Mouse (Mus musculus): Measurements from ENCODE around the gene Acacb. TPM values are rescaled to one million over a fixed set of nuclear protein-coding genes. Genes with fewer than 3 reads are reported as not detected.

Acacb gene
- polyA plus RNA-seq, 1 experiment from 2014 or later, result 2.3 TPM

DNA sequence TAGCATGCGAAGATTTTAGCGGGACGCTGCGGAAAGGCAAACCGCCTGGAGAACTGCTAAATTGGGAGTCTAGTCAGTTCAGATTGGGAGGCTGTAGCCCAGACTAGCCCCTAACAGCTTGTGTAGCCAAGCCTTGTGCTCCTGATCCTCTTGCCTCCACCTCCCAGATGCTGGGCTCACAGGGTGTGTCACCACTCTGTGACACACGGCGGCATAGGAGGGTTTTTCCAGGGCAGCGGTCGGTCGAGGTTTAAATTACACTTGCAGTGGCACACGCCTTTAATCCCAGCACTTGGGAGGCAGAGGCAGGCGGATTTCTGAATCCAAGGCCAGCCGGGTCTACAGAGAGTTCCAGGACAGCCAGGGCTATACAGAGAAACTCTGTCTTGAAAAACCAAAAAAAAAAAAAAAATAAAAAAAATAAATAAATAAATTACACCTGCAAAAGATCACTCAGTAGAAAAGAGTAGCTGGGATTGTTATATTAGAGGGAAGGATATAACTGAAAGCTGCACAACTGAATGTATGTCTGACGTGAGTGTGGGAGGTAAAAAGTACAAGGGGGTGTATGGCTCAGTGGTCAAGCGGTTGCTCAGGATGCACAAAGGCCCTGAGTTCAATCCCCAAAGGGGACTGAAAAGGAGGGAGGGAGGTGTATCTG is 16.7 kb upstream of the Acacb start:
- no peak for ATAC-seq (ENCODE audit: insufficient read depth)

GRCm38 (mm10) chr5:114130211-114130605 is 16.1 kb upstream of the Acacb start, which contains the start of gene Ung:
Gene Ung (plus strand): TSS chr5:114130386.
- TF ChIP-seq CTCF (IDR thresholded peaks at IDR 0.05; ENCODE audit: low read depth), result no peak
- DNase-seq (peak; percentile 76), ATAC-seq (ENCODE audit: insufficient read depth) (peak; percentile 12; the same call in 1 of the 2 replicates)
- no peaks in the 10 kb centered on the region for H3K27me3 ChIP-seq (ENCODE audit: insufficient read depth, low read length)
- H3K4me2 ChIP-seq, result peak within 1 kb of the TSS; percentile 99
- H3K4me3 ChIP-seq (ENCODE audit: low read depth, low read length), result peak within 1 kb of the TSS; percentile 79
- no peaks in the 10 kb centered on the region for H3K9me3 ChIP-seq (ENCODE audit: low read depth, low read length)
- H3K9ac ChIP-seq, result peak within 1 kb of the TSS; percentile 62
- peak within 1 kb of the TSS; percentile 63 for H3K27ac ChIP-seq (ENCODE audit: low read depth)
- H3K4me1 ChIP-seq (ENCODE audit: insufficient read depth), result no peaks in the 10 kb centered on the region
- under 1% methylated on average over 29 of the region's 29 CpGs for whole genome bisulfite sequencing
- H3K36me3 ChIP-seq (ENCODE audit: insufficient read depth), result peaks cover 13% of the 10 kb centered on the region; the same call in 1 of the 2 replicates

More for the DNA sequence above, 16.7 kb upstream of the Acacb start:
- Histone ChIP-seq H3K4me3 (ENCODE audit: low read depth, low read length) (peak overlapping the region; percentile 79), H3K36me3 (ENCODE audit: insufficient read depth) (peaks cover 13% of the 10 kb centered on the region; the same call in 1 of the 2 replicates), H3K4me1 (ENCODE audit: insufficient read depth) (no peaks in the 10 kb centered on the region), H3K9me3 (ENCODE audit: low read depth, low read length) (no peaks in the 10 kb centered on the region), H3K9ac (no peak overlapping the region), H3K27me3 (ENCODE audit: insufficient read depth, low read length) (no peaks in the 10 kb centered on the region), H3K4me2 (peak overlapping the region; percentile 99), H3K27ac (ENCODE audit: low read depth) (no peak overlapping the region)
- 75% methylated on average over 15 of the region's 15 CpGs for WGBS
- DNase-seq, result no peak
- no peak for TF ChIP-seq CTCF (IDR thresholded peaks at IDR 0.05; ENCODE audit: low read depth)

DNA sequence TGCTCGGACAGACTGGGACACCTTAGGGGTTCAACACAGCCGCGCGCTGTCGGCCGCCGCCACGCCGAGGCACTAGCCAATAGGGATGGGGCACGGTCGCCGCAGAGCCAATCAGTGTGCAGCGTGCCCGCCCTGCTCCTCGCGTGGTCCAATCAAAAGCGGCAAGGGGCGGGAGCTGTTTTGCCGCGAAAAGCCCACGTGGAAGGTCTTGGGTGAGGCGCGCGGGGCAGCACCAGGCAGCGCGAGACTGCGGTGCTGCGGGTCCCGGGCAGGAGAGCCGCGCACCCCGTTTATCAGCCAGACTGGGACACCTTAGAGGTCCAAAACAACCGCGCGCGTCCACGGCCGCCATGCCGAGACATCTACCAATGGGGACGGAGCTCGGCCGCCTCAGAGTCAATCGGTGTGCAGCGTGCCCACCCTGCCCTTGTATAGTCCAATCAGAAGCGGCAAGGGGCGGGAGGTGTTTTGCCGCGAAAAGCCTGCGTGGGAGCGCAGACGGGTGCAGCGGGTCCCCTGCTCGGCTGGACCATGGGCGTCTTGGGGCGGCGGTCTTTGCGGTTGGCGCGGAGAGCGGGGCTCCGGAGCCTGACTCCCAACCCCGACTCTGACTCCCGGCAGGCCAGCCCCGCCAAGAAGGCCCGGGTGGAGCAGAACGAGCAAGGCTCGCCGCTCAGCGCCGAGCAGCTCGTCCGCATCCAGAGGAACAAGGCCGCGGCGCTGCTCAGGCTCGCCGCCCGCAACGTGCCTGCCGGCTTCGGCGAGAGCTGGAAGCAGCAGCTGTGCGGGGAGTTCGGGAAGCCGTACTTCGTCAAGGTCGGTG is 15.4 kb upstream of the Acacb start:
- no peaks in the 10 kb centered on the region for H3K27me3 ChIP-seq (ENCODE audit: insufficient read depth, low read length)
- H3K27ac ChIP-seq (ENCODE audit: low read depth), result peak overlapping the region; percentile 63
- H3K4me3 ChIP-seq (ENCODE audit: low read depth, low read length), result peak overlapping the region; percentile 79
- peak overlapping the region; percentile 62 for H3K9ac ChIP-seq
- peaks cover 20% of the 10 kb centered on the region; the same call in 1 of the 2 replicates for H3K36me3 ChIP-seq (ENCODE audit: insufficient read depth)
- no peaks in the 10 kb centered on the region for H3K9me3 ChIP-seq (ENCODE audit: low read depth, low read length)
- ATAC-seq (ENCODE audit: insufficient read depth) (peak; percentile 97), DNase-seq (peak; percentile 95)
- WGBS, result under 1% methylated on average over 85 of the region's 87 CpGs
- H3K4me1 ChIP-seq (ENCODE audit: insufficient read depth), result no peaks in the 10 kb centered on the region
- H3K4me2 ChIP-seq, result peak overlapping the region; percentile 99
- no peak for TF ChIP-seq CTCF (IDR thresholded peaks at IDR 0.05; ENCODE audit: low read depth)

- 2% methylated on average over 15 of the region's 15 CpGs for WGBS
- no peak for ATAC-seq (ENCODE audit: insufficient read depth)
- peak overlapping the region; percentile 79 for H3K4me3 ChIP-seq (ENCODE audit: low read depth, low read length)
- H3K9me3 ChIP-seq (ENCODE audit: low read depth, low read length), result no peaks in the 10 kb centered on the region
- no peak for TF ChIP-seq CTCF (IDR thresholded peaks at IDR 0.05; ENCODE audit: low read depth)
- H3K9ac ChIP-seq, result peak overlapping the region; percentile 62
- H3K27ac ChIP-seq (ENCODE audit: low read depth), result peak overlapping the region; percentile 63
- DNase-seq, result peak; percentile 61
- H3K4me2 ChIP-seq, result peak overlapping the region; percentile 99
- peaks cover 25% of the 10 kb centered on the region; the same call in 1 of the 2 replicates for H3K36me3 ChIP-seq (ENCODE audit: insufficient read depth)
- no peaks in the 10 kb centered on the region for H3K27me3 ChIP-seq (ENCODE audit: insufficient read depth, low read length)
- no peaks in the 10 kb centered on the region for H3K4me1 ChIP-seq (ENCODE audit: insufficient read depth)
These were observed 14.9 kb upstream of the Acacb start for GRCm38 (mm10) chr5:114131521-114131840.

GRCm38 (mm10) chr5:114132841-114133240 is 13.5 kb upstream of the Acacb start:
- Histone ChIP-seq H3K27ac (ENCODE audit: low read depth) (no peak overlapping the region), H3K9me3 (ENCODE audit: low read depth, low read length) (no peaks in the 10 kb centered on the region), H3K36me3 (ENCODE audit: insufficient read depth) (peaks cover 38% of the 10 kb centered on the region), H3K4me2 (peak overlapping the region; percentile 99; the same call in 1 of the 2 replicates), H3K4me1 (ENCODE audit: insufficient read depth) (peaks cover 2% of the 10 kb centered on the region; the same call in 1 of the 2 replicates), H3K4me3 (ENCODE audit: low read depth, low read length) (no peak overlapping the region), H3K9ac (peak overlapping the region; percentile 9; the same call in 1 of the 2 replicates), H3K27me3 (ENCODE audit: insufficient read depth, low read length) (no peaks in the 10 kb centered on the region)
- WGBS, result 74% methylated on average over 6 of the region's 6 CpGs
- no peak for ATAC-seq (ENCODE audit: insufficient read depth)
- DNase-seq, result no peak
- TF ChIP-seq CTCF (IDR thresholded peaks at IDR 0.05; ENCODE audit: low read depth), result no peak

DNA sequence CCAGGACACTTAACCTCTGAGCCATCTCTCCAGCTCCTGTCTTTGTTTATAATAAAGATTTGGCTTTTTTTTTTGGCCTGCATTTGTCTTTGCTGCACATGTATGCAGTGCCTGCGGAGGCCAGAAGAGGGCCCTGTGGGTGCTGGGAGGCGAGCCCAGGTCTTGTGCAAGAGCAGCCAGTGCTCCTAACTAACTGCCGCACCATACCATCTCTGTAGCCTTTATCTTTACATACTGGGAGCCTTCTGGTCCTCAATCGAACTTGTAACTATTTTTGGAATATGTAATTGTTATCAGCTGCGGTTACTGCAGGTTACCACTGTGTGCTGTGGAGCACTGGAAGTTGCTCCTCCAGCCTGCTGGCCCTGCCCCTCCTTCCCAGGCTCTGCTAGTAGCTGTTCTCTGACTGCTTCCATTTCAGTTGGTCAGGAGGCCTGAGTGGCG is 12.2 kb upstream of the Acacb start:
- TF ChIP-seq CTCF (IDR thresholded peaks at IDR 0.05; ENCODE audit: low read depth), result peak; percentile 58
- Histone ChIP-seq H3K4me2 (no peak overlapping the region), H3K36me3 (ENCODE audit: insufficient read depth) (peaks cover 40% of the 10 kb centered on the region), H3K9me3 (ENCODE audit: low read depth, low read length) (no peaks in the 10 kb centered on the region), H3K9ac (peak overlapping the region; percentile 6; the same call in 1 of the 2 replicates), H3K4me1 (ENCODE audit: insufficient read depth) (peaks cover 5% of the 10 kb centered on the region; the same call in 1 of the 2 replicates), H3K27ac (ENCODE audit: low read depth) (no peak overlapping the region), H3K27me3 (ENCODE audit: insufficient read depth, low read length) (no peaks in the 10 kb centered on the region), H3K4me3 (ENCODE audit: low read depth, low read length) (no peak overlapping the region)
- ATAC-seq (ENCODE audit: insufficient read depth) (no peak), DNase-seq (peak; percentile 78)
- WGBS, result 45% methylated on average over 6 of the region's 6 CpGs

DNA sequence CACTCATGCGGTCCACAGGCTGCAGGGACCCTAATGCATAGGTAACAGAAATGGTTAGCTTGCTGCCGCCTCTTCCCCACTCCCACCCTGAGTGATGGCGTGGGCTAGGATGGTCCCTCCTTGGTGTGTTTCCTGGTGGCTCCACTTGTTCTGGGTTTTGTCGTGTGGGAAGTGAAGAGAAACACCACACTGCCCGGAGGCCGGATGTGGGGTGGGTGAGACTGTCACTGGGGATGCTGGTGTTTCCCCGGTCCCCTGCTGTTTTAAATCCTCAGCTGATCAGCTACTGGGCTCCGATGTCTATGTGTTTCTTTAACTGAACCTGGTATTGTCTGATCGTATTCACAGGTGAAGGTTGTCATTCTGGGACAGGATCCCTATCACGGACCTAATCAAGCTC is 10.8 kb upstream of the Acacb start:
- Histone ChIP-seq H3K27me3 (ENCODE audit: insufficient read depth, low read length) (no peaks in the 10 kb centered on the region), H3K9ac (no peak overlapping the region), H3K36me3 (ENCODE audit: insufficient read depth) (peaks cover 44% of the 10 kb centered on the region), H3K9me3 (ENCODE audit: low read depth, low read length) (no peaks in the 10 kb centered on the region), H3K27ac (ENCODE audit: low read depth) (no peak overlapping the region), H3K4me3 (ENCODE audit: low read depth, low read length) (no peak overlapping the region), H3K4me2 (no peak overlapping the region), H3K4me1 (ENCODE audit: insufficient read depth) (peaks cover 5% of the 10 kb centered on the region; the same call in 1 of the 2 replicates)
- DNase-seq (no peak), ATAC-seq (ENCODE audit: insufficient read depth) (no peak)
- no peak for TF ChIP-seq CTCF (IDR thresholded peaks at IDR 0.05; ENCODE audit: low read depth)
- WGBS, result 89% methylated on average over 10 of the region's 10 CpGs
